Comparison of ENCODE assay signal across 16 mouse cellular contexts in genomic region chr6:71867751-71868150, GRCm38 (mm10). TPM values are rescaled to one million over a fixed set of nuclear protein-coding genes. Genes with fewer than 3 reads are reported as not detected.
DNase-seq lines count a peak whose midpoint lies in the region.
"Had no signal": no experiment of that assay in that cellular context is flagged by ENCODE, and none has a peak within 500 bp of the region (broad histone marks: within the 10 kb centered on the region; RNA-seq: fewer than 3 reads in every experiment).

No protein-coding gene starts in this region.

- peak; percentile 20 to 70 for DNase-seq in layer of hippocampus, adult 18-20 months (ENCODE audit: low spot score in 2 of 2)
- DNase-seq in layer of hippocampus, postnatal 25 days (ENCODE audit: extremely low spot score in 1 of 2, low spot score in 1 of 2): no peak
- DNase-seq in layer of hippocampus, adult 8-10 months (ENCODE audit: low spot score in 2 of 2): peak; percentile 26 to 32
- DNase-seq in layer of hippocampus, postnatal 36 days: no peak
- peak; percentile 55 for DNase-seq in layer of hippocampus, adult 9-11 months
- no peak for DNase-seq in lung, adult 18-20 months
- DNase-seq: adrenal gland, adult 8-10 months; adrenal gland, postnatal 14 days; adrenal gland, postnatal 36 days; cerebellum, adult 11 months; cerebellum, adult 18-20 months; cerebellum, adult 8-10 months; cerebellum, adult 9-11 months; cerebellum, postnatal 14 days; cerebellum, postnatal 36 days; embryo, embryonic 11 days had no signal

RNA-seq across cellular contexts. Expression of gene Immt, which starts 36.6 kb away (rescaled TPM):
- 100 to 1,000 TPM; 132 to 141 TPM for total RNA-seq in layer of hippocampus, adult 18-20 months (2021)
- total RNA-seq in layer of hippocampus, postnatal 25 days (2021): 100 to 1,000 TPM; 131 to 143 TPM
- 100 to 1,000 TPM; 138 to 153 (median 143) TPM for total RNA-seq in layer of hippocampus, adult 8-10 months (2022)
- 100 to 1,000 TPM; 135 to 145 TPM for total RNA-seq in layer of hippocampus, postnatal 36 days (2021)

RNA-seq across cellular contexts. Expression of gene Ptcd3, which starts 40.8 kb away (rescaled TPM):
- 10 to 100 TPM; 64.9 to 66.1 TPM for total RNA-seq in layer of hippocampus, adult 18-20 months (2021)
- 10 to 100 TPM; 63.0 to 70.3 TPM for total RNA-seq in layer of hippocampus, postnatal 25 days (2021)
- 10 to 100 TPM; 68.3 to 81.5 (median 73.6) TPM for total RNA-seq in layer of hippocampus, adult 8-10 months (2022)
- 10 to 100 TPM; 68.3 to 73.7 TPM for total RNA-seq in layer of hippocampus, postnatal 36 days (2021)

RNA-seq across cellular contexts. Expression of gene Mrpl35, which starts 41.0 kb away (rescaled TPM):
- total RNA-seq in layer of hippocampus, adult 18-20 months (2021): 10 to 100 TPM; 31.8 to 32.0 TPM
- 10 to 100 TPM; 28.6 to 31.7 TPM for total RNA-seq in layer of hippocampus, postnatal 25 days (2021)
- total RNA-seq in layer of hippocampus, adult 8-10 months (2022): 10 to 100 TPM; 26.5 to 37.6 (median 31.4) TPM
- 10 to 100 TPM; 32.7 to 33.7 TPM for total RNA-seq in layer of hippocampus, postnatal 36 days (2021)

RNA-seq across cellular contexts. Expression of gene Polr1a, which starts 41.1 kb away (rescaled TPM):
- 10 to 100 TPM; 34.2 to 35.4 TPM for total RNA-seq in layer of hippocampus, adult 18-20 months (2021)
- total RNA-seq in layer of hippocampus, postnatal 25 days (2021): 10 to 100 TPM; 31.0 to 35.8 TPM
- total RNA-seq in layer of hippocampus, adult 8-10 months (2022): 10 to 100 TPM; 31.5 to 41.4 (median 35.3) TPM
- 10 to 100 TPM; 31.0 to 33.2 TPM for total RNA-seq in layer of hippocampus, postnatal 36 days (2021)

Comparison
In these comparisons a context has a peak if more than half of its experiments do, and no peak if none do; other contexts are left out.
1. DNase-seq: peak in layer of hippocampus, adult 18-20 months (2 of 2), layer of hippocampus, adult 8-10 months (2 of 2) and layer of hippocampus, adult 9-11 months (single experiment); none in layer of hippocampus, postnatal 25 days (0 of 2), layer of hippocampus, postnatal 36 days (0 of 2) and lung, adult 18-20 months (0 of 2).